Mouse (Mus musculus) lung, adult 18-20 months (tissue): ENCODE measurements around the gene Sf3a1.

Source experiments
- DNase-seq, 2 experiments: peaks; one replicate each; pipeline ENCODE4 v3.0.0; 2022; ENCODE audit warnings: mixed read lengths in 2 of 2

Sf3a1 gene

GRCm38 (mm10) chr11:4218637-4219036 is 58.5 kb downstream of the Sf3a1 start:
- no peak for DNase-seq

- DNase-seq: peak; percentile 85 to 87
Measured at GRCm38 (mm10) chr11:4219317-4219751, 59.2 kb downstream of the Sf3a1 start.

DNA sequence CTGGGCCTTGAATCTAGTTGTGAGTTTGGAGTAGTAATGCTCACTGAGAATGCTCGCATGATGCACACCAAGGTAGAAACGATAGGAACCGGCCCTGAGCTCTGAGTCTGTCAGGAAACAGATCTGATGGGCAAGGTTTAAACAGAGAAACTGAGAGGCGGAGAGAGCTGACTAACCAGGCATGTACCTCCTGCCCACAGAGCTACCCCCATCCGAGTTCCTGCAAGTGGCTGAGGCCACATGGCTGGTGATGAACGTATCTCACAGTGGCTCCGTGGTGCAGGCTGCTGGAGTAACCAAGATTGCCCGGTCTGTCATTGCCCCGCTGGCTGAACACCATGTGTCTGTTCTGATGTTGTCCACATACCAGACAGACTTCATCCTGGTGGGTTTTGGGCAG is 59.8 kb downstream of the Sf3a1 start:
- no peak for DNase-seq

- DNase-seq: peak; percentile 76 to 77
Measured at GRCm38 (mm10) chr11:4220443-4221400, 60.6 kb downstream of the Sf3a1 start.

- DNase-seq: no peak
Measured at GRCm38 (mm10) chr11:4222046-4222950, 62.1 kb downstream of the Sf3a1 start.

DNA sequence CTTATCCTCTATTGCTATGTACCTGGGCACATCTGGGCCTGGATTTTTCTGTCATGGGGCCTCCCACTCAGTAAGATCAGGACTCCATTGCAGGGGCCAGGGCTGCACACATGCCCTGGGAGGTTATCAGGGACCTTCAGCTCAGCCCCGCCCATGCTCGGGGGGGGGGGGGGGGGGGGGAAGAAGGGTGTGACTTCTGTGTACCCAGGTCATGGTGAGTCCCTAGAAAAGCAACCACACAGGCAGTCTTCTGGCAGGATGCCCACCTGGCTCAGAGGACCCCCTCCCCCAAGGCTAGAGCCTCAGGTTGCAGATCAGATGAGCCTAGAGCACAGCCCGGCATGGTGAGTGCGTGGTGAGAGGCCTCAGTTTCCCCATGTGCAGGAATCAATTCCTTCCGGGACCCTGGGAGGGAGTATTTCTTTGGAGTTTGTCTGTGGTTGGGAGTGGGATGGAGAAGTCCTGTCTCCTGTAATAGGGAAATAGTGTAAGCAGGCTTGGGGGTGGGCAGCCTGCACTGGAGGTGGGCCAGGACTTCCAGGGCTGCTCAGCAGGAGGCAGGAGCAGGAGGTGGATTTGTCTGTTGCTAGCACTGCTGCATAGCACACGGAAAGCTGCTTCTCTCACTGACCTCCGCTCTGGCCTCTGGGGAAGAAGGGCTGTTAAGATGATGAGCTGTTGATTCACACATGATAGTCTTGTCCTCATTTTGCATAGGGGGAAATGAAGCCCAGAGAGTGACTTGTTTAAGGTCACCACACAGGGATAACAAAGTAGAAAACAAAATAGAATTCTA is 63.4 kb downstream of the Sf3a1 start:
- no peak for DNase-seq

DNA sequence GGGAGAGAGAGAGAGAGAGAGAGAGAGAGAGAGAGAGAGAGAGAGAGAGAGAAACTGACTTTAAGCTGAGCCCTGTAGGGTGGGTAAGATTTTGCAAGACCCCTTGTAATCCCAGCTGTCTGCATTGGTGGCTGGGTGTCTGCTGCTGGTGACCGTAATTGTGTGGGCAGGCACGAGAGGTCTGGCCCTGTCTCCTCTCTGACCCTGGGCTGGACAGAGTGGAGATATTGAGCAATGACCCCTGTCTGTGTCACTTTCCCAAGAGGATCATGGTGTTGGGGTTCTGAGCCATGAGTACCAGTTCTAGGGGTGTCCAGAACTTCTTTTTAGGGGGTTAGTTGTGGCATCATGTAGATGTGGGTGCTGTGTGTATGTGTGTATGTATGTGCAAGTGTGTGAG is 64.1 kb downstream of the Sf3a1 start:
- DNase-seq: no peak

- no peak for DNase-seq
Measured at GRCm38 (mm10) chr11:4226569-4227325, 66.6 kb downstream of the Sf3a1 start.

GRCm38 (mm10) chr11:4228463-4228862 is 68.3 kb downstream of the Sf3a1 start:
- no peak for DNase-seq

GRCm38 (mm10) chr11:4229841-4230240 is 69.7 kb downstream of the Sf3a1 start:
- no peak for DNase-seq

GRCm38 (mm10) chr11:4231435-4231834 is 71.3 kb downstream of the Sf3a1 start:
- no peak for DNase-seq
